8 mouse cellular contexts compared by ENCODE assay signal in genomic region chr11:69431829-69432639, GRCm38 (mm10). TPM values are rescaled to one million over a fixed set of nuclear protein-coding genes. Genes with fewer than 3 reads are reported as not detected.
DNase-seq lines count a peak whose midpoint lies in the region; ATAC-seq and TF ChIP-seq lines count a peak whose summit lies in the region.

No protein-coding gene starts in this region.

- H3K4me1 ChIP-seq in CH12.LX (ENCODE audit: control insufficient read depth in 1 of 2, insufficient read depth in 2 of 2): peaks cover 6 to 18% of the 10 kb centered on the region in 2 experiments
- H3K4me1 ChIP-seq in forebrain, embryonic 11.5 days (replicated peaks; ENCODE audit: control insufficient read depth, insufficient read depth, low read length): no peaks in the 10 kb centered on the region
- H3K4me1 ChIP-seq in liver, embryonic 16.5 days (ENCODE audit: control insufficient read depth, low read depth, low read length): peaks cover 6% of the 10 kb centered on the region; the same call in 1 of the 2 replicates
- H3K4me1 ChIP-seq in neural tube, embryonic 11.5 days (ENCODE audit: control insufficient read depth, insufficient read depth, low read length): no peaks in the 10 kb centered on the region

- H3K27me3 ChIP-seq in CH12.LX (replicated peaks): peaks cover 50% of the 10 kb centered on the region
- H3K27me3 ChIP-seq in forebrain, embryonic 11.5 days (ENCODE audit: control insufficient read depth, insufficient read depth, low read length): no peaks in the 10 kb centered on the region
- H3K27me3 ChIP-seq in liver, embryonic 16.5 days (ENCODE audit: control insufficient read depth, insufficient read depth, low read depth, low read length): peaks cover 6% of the 10 kb centered on the region; the same call in 1 of the 2 replicates
- H3K27me3 ChIP-seq in neural tube, embryonic 11.5 days (ENCODE audit: control insufficient read depth, insufficient read depth, low read length): no peaks in the 10 kb centered on the region

- peak; percentile 65 for ATAC-seq in forebrain, embryonic 11.5 days (replicated peaks; ENCODE audit: low FRiP score)
- peak; percentile 59 for ATAC-seq in liver, embryonic 16.5 days (ENCODE audit: low read depth)
- ATAC-seq in neural tube, embryonic 11.5 days (ENCODE audit: insufficient read depth, low FRiP score, low TSS enrichment): no peak

- H3K79me2 ChIP-seq in CH12.LX (replicated peaks; ENCODE audit: control insufficient read depth, extremely low read depth, insufficient read depth, poor library complexity, severe bottlenecking): no peaks in the 10 kb centered on the region

- H3K4me3 ChIP-seq in CH12.LX (replicated peaks in 1 of 3; ENCODE audit: low read depth in 2 of 3, low read length in 2 of 3, poor library complexity in 1 of 3): no peak overlapping the region
- no peak overlapping the region for H3K4me3 ChIP-seq in forebrain, embryonic 11.5 days (ENCODE audit: low read depth, low read length)
- H3K4me3 ChIP-seq in liver, embryonic 16.5 days (ENCODE audit: low read depth, low read length): no peak overlapping the region
- no peak overlapping the region for H3K4me3 ChIP-seq in neural tube, embryonic 11.5 days (ENCODE audit: low read depth, low read length)

- in situ Hi-C loops in CH12.LX (cut with MboI; ENCODE audit: low pct_ligation_motif_present, low pct_unique_long_range_greater_than_20kb, low sequenced_read_pairs): loop anchor here (5.0 kb wide), 1 partner anchor 35 kb away; the partner anchor contains the start of genes Cyb5d1, Naa38 and Tmem88

- peak; percentile 57 to 97 for TF ChIP-seq CTCF in CH12.LX (conservative IDR thresholded peaks at IDR 0.05 in 1 of 2, IDR thresholded peaks at IDR 0.05 in 1 of 2; ENCODE audit: low read depth in 2 of 2, low read length in 2 of 2)

- peak; percentile 95 for TF ChIP-seq RAD21 in CH12.LX (IDR thresholded peaks at IDR 0.05; ENCODE audit: low read depth, low read length)

- no peaks in the 10 kb centered on the region for H3K9me3 ChIP-seq in CH12.LX (replicated peaks; ENCODE audit: low read length)
- no peaks in the 10 kb centered on the region for H3K9me3 ChIP-seq in forebrain, embryonic 11.5 days (ENCODE audit: control insufficient read depth, low read length)
- no peaks in the 10 kb centered on the region for H3K9me3 ChIP-seq in liver, embryonic 16.5 days (replicated peaks; ENCODE audit: control insufficient read depth, low read length)
- no peaks in the 10 kb centered on the region for H3K9me3 ChIP-seq in neural tube, embryonic 11.5 days (ENCODE audit: control insufficient read depth, low read length)

- 41% methylated on average over 11 of the region's 11 CpGs for WGBS in forebrain, embryonic 11.5 days
- 24% methylated on average over 11 of the region's 11 CpGs for WGBS in liver, embryonic 16.5 days (ENCODE audit: insufficient replicate concordance)
- WGBS in neural tube, embryonic 11.5 days: 38% methylated on average over 11 of the region's 11 CpGs

- TF ChIP-seq EP300 in CH12.LX (IDR thresholded peaks at IDR 0.05; ENCODE audit: low read length): no peak

- intact Hi-C loops in heart, postnatal 14 days (cut with DNase I): loop anchor here (2.0 kb wide), 3 partner anchors 31 to 163 kb away; no protein-coding TSS in a partner anchor

- no peak overlapping the region for H3K9ac ChIP-seq in CH12.LX (ENCODE audit: insufficient read depth, low read depth)
- H3K9ac ChIP-seq in forebrain, embryonic 11.5 days (ENCODE audit: low read length): no peak overlapping the region
- no peak overlapping the region for H3K9ac ChIP-seq in liver, embryonic 16.5 days (ENCODE audit: low read depth, low read length)
- H3K9ac ChIP-seq in neural tube, embryonic 11.5 days (ENCODE audit: low read length): no peak overlapping the region

- no peak overlapping the region for H3K27ac ChIP-seq in CH12.LX (ENCODE audit: insufficient read depth, low read depth)
- no peak overlapping the region for H3K27ac ChIP-seq in forebrain, embryonic 11.5 days (ENCODE audit: low read depth, low read length)
- H3K27ac ChIP-seq in liver, embryonic 16.5 days (ENCODE audit: low read length): no peak overlapping the region
- H3K27ac ChIP-seq in neural tube, embryonic 11.5 days (ENCODE audit: low read depth, low read length): no peak overlapping the region

- H3K36me3 ChIP-seq in CH12.LX (replicated peaks in 1 of 2; ENCODE audit: control insufficient read depth in 1 of 2, insufficient read depth in 1 of 2, low read length in 1 of 2): no peaks in the 10 kb centered on the region
- no peaks in the 10 kb centered on the region for H3K36me3 ChIP-seq in forebrain, embryonic 11.5 days (ENCODE audit: control insufficient read depth, insufficient read depth, low read length)
- H3K36me3 ChIP-seq in liver, embryonic 16.5 days (ENCODE audit: control insufficient read depth, insufficient read depth): no peaks in the 10 kb centered on the region
- no peaks in the 10 kb centered on the region for H3K36me3 ChIP-seq in neural tube, embryonic 11.5 days (ENCODE audit: control insufficient read depth, insufficient read depth, low read length)

- no peak for TF ChIP-seq POLR2A in CH12.LX (IDR thresholded peaks at IDR 0.05; ENCODE audit: low read depth, low read length)

- H3K4me2 ChIP-seq in CH12.LX (ENCODE audit: insufficient read depth, low read depth, poor library complexity, severe bottlenecking): peak overlapping the region; percentile 32; the same call in 1 of the 2 replicates
- no peak overlapping the region for H3K4me2 ChIP-seq in forebrain, embryonic 11.5 days (ENCODE audit: low read depth, low read length, severe bottlenecking)
- H3K4me2 ChIP-seq in liver, embryonic 16.5 days (ENCODE audit: low read depth, low read length): no peak overlapping the region
- H3K4me2 ChIP-seq in neural tube, embryonic 11.5 days (ENCODE audit: low read depth): no peak overlapping the region

- peak; percentile 89 for DNase-seq in CH12.LX (ENCODE audit: extremely low read depth)
- DNase-seq in brain, adult 2 months (ENCODE audit: low read depth, low spot score): peak; percentile 95
- DNase-seq in forebrain, embryonic 11.5 days (ENCODE audit: low spot score): peak; percentile 80
- peak; percentile 66 to 78 for DNase-seq in heart, postnatal 14 days
- DNase-seq in kidney, postnatal 25 days: peak; percentile 89
- DNase-seq in neural tube, embryonic 11.5 days (ENCODE audit: low spot score): peak; percentile 80
- peak; percentile 51 for DNase-seq in testis, postnatal 14 days (ENCODE audit: low spot score)

- dilution Hi-C loops in CH12.LX (cut with MboI; ENCODE audit: extremely low pct_ligation_motif_present, extremely low pct_unique_long_range_greater_than_20kb, low sequenced_read_pairs): no loop called here

TF ChIP-seq in CH12.LX, 34 proteins besides CTCF, POLR2A, EP300 and RAD21 (continues in another document):
- TF ChIP-seq UBTF (IDR thresholded peaks at IDR 0.05; ENCODE audit: low read depth, low read length) (no peak), MAFK (IDR thresholded peaks at IDR 0.05; ENCODE audit: insufficient replicate concordance, low read length) (no peak), ZKSCAN1 (IDR thresholded peaks at IDR 0.05; ENCODE audit: borderline replicate concordance, low read depth, low read length) (no peak), JUND (conservative IDR thresholded peaks at IDR 0.05; ENCODE audit: low read depth, low read length) (0 out of 2 replicates have a peak, but pooled peaks have one; percentile 42), IRF4 (IDR thresholded peaks at IDR 0.05; ENCODE audit: low read depth, low read length) (peak; percentile 56; the same call in 1 of the 2 replicates), NRF1 (IDR thresholded peaks at IDR 0.05; ENCODE audit: low read depth, low read length) (peak; percentile 57), E2F4 (IDR thresholded peaks at IDR 0.05; ENCODE audit: insufficient replicate concordance, low read depth, low read length) (no peak), JUN (IDR thresholded peaks at IDR 0.05; ENCODE audit: insufficient read depth, low read depth, low read length) (no peak), ETS1 (conservative IDR thresholded peaks at IDR 0.05; ENCODE audit: low read depth, low read length) (no peak), MAZ (IDR thresholded peaks at IDR 0.05; ENCODE audit: low read depth, low read length) (peak; percentile 94)

RNA-seq across cellular contexts. Expression of gene Kdm6b, which starts 18.6 kb away (rescaled TPM):
- total RNA-seq in CH12.LX (2012; rRNA removed) (2.9 and 5.7 TPM in 2 replicates), CH12.LX (2014; rRNA removed) (0.36 and 0.66 TPM in 2 replicates)
- 6.0 and 7.2 TPM in 2 replicates for polyA plus RNA-seq in CH12.LX (2012; ENCODE audit: insufficient read length, low read depth)
- 40.9 and 41.0 TPM in 2 replicates for polyA plus RNA-seq in forebrain, embryonic 11.5 days (2014; fragmentation: Nextera tagmentation; extraction: Ambion mirVana)
- 10 to 100 TPM; 45.7 to 50.6 TPM for total RNA-seq in heart, postnatal 14 days (2021)
- polyA plus RNA-seq in liver, embryonic 16.5 days (2015; fragmentation: Nextera tagmentation; extraction: Ambion mirVana): 4.1 and 4.3 TPM in 2 replicates
- polyA plus RNA-seq in neural tube, embryonic 11.5 days (2014; fragmentation: Nextera tagmentation; extraction: Ambion mirVana): 37.9 and 42.0 TPM in 2 replicates

RNA-seq across cellular contexts. Expression of gene Tmem88, which starts 34.0 kb away (rescaled TPM):
- total RNA-seq in CH12.LX (2012; rRNA removed): 0.25 and 0.38 TPM in 2 replicates
- not detected in 2 replicates for total RNA-seq in CH12.LX (2014; rRNA removed)
- 0.16 and 0.22 TPM in 2 replicates for polyA plus RNA-seq in CH12.LX (2012; ENCODE audit: insufficient read length, low read depth)
- 15.6 and 18.5 TPM in 2 replicates for polyA plus RNA-seq in forebrain, embryonic 11.5 days (2014; fragmentation: Nextera tagmentation; extraction: Ambion mirVana)
- total RNA-seq in heart, postnatal 14 days (2021): 10 to 100 TPM; 37.4 to 39.6 TPM
- polyA plus RNA-seq in liver, embryonic 16.5 days (2015; fragmentation: Nextera tagmentation; extraction: Ambion mirVana): 7.1 and 7.8 TPM in 2 replicates
- polyA plus RNA-seq in neural tube, embryonic 11.5 days (2014; fragmentation: Nextera tagmentation; extraction: Ambion mirVana): 13.1 and 17.2 TPM in 2 replicates

RNA-seq across cellular contexts. Expression of gene Cyb5d1, which starts 36.6 kb away (rescaled TPM):
- total RNA-seq in CH12.LX (2012; rRNA removed) (28.4 and 37.4 TPM in 2 replicates), CH12.LX (2014; rRNA removed) (27.3 and 29.3 TPM in 2 replicates)
- 29.5 and 33.2 TPM in 2 replicates for polyA plus RNA-seq in CH12.LX (2012; ENCODE audit: insufficient read length, low read depth)
- 43.7 and 44.4 TPM in 2 replicates for polyA plus RNA-seq in forebrain, embryonic 11.5 days (2014; fragmentation: Nextera tagmentation; extraction: Ambion mirVana)
- 10 to 100 TPM; 25.0 to 29.3 TPM for total RNA-seq in heart, postnatal 14 days (2021)
- 9.5 and 9.9 TPM in 2 replicates for polyA plus RNA-seq in liver, embryonic 16.5 days (2015; fragmentation: Nextera tagmentation; extraction: Ambion mirVana)
- polyA plus RNA-seq in neural tube, embryonic 11.5 days (2014; fragmentation: Nextera tagmentation; extraction: Ambion mirVana): 44.7 and 48.4 TPM in 2 replicates

RNA-seq across cellular contexts. Expression of gene Naa38, which starts 36.7 kb away (rescaled TPM):
- total RNA-seq in CH12.LX (2012; rRNA removed) (193 and 208 TPM in 2 replicates), CH12.LX (2014; rRNA removed) (161 and 201 TPM in 2 replicates)
- polyA plus RNA-seq in CH12.LX (2012; ENCODE audit: insufficient read length, low read depth): 137 and 153 TPM in 2 replicates
- 105 and 109 TPM in 2 replicates for polyA plus RNA-seq in forebrain, embryonic 11.5 days (2014; fragmentation: Nextera tagmentation; extraction: Ambion mirVana)
- total RNA-seq in heart, postnatal 14 days (2021): 10 to 100 TPM; 85.4 to 91.7 TPM
- polyA plus RNA-seq in liver, embryonic 16.5 days (2015; fragmentation: Nextera tagmentation; extraction: Ambion mirVana): 73.4 and 76.8 TPM in 2 replicates
- 125 and 129 TPM in 2 replicates for polyA plus RNA-seq in neural tube, embryonic 11.5 days (2014; fragmentation: Nextera tagmentation; extraction: Ambion mirVana)
